In the genomic region with DNA sequence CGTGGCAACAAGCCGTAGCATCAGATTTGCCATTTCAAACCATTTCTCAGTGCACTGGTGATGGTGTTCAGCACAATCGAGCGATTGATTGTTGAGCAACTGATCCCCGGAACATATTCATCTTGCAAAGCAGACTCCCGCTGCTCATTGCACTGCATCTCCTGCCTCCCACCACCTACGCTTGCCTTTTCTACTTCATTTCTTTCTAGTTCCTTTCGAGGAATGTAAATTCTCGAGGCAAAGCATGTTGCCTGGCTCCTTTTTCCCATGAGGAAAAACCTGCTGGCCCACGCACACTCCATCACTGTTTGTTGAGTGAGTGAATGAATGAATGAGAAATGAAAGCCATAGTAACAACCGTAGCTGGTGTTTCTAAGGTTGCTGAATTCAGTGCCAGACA, we compare ENCODE assay signal across 19 mouse cellular contexts. TPM values are rescaled to one million over a fixed set of nuclear protein-coding genes. Genes with fewer than 3 reads are reported as not detected.
DNase-seq lines count a peak whose midpoint lies in the region; TF ChIP-seq lines count a peak whose summit lies in the region.
"Had no signal": no experiment of that assay in that cellular context is flagged by ENCODE, and none has a peak within 500 bp of the region (broad histone marks: within the 10 kb centered on the region; RNA-seq: fewer than 3 reads in every experiment).

No protein-coding gene starts in this region.

- TF ChIP-seq POLR2A in liver, adult 2 months (IDR thresholded peaks at IDR 0.05; ENCODE audit: extremely low read depth, insufficient read depth, low read length), result no peak

- 30% methylated on average over 11 of the region's 11 CpGs for WGBS in liver, adult 2 months

- DNase-seq in layer of hippocampus, adult 18-20 months (ENCODE audit: low spot score in 2 of 2), result peak; percentile 25 to 55
- DNase-seq in layer of hippocampus, postnatal 25 days (ENCODE audit: extremely low spot score in 1 of 2, low spot score in 1 of 2), result no peak
- peak; percentile 71 for DNase-seq in liver, adult 2 months (ENCODE audit: extremely low read depth, low read depth, low spot score)
- no peak for DNase-seq in liver
- peak; percentile 32 to 82 for DNase-seq in left cerebral cortex, postnatal 25 days (ENCODE audit: low spot score in 2 of 2)
- DNase-seq in right cerebral cortex, postnatal 25 days, result peak; percentile 28
- no peak for DNase-seq in thymus, postnatal 25 days
- DNase-seq: adrenal gland, adult 2 months; cerebellum, adult 18-20 months; cerebellum, postnatal 14 days; gastrocnemius, postnatal 36 days; heart, adult 2 months; heart, postnatal 14 days; thymus, postnatal 4 days had no signal

- H3K79me2 ChIP-seq in liver, adult 2 months (ENCODE audit: control insufficient read depth, insufficient read depth, low read length), result no peaks in the 10 kb centered on the region

- no peaks in the 10 kb centered on the region for H3K27me3 ChIP-seq in liver, adult 2 months (ENCODE audit: control insufficient read depth, insufficient read depth, low read length)
- H3K27me3 ChIP-seq: heart, embryonic 13.5 days; stomach, embryonic 15.5 days had no signal

- no peaks in the 10 kb centered on the region; the same call in 1 of the 2 replicates for H3K36me3 ChIP-seq in liver, adult 2 months (ENCODE audit: control insufficient read depth, insufficient read depth, low read length)

- peaks cover 46% of the 10 kb centered on the region for H3K4me1 ChIP-seq in liver, adult 2 months (ENCODE audit: control insufficient read depth, insufficient read depth, low read length)
- H3K4me1 ChIP-seq: heart, embryonic 13.5 days had no signal

- intact Hi-C loops in left cerebral cortex, postnatal 25 days (cut with DNase I), result loop anchor here (5.0 kb wide), 1 partner anchor 41 kb away; no protein-coding TSS in a partner anchor

- peak overlapping the region; percentile 28; the same call in 1 of the 2 replicates for H3K9ac ChIP-seq in liver, adult 2 months (ENCODE audit: low read depth, low read length)
- H3K9ac ChIP-seq: heart, embryonic 13.5 days; stomach, embryonic 15.5 days had no signal

- H3K4me3 ChIP-seq in liver, adult 2 months (ENCODE audit: insufficient read depth, low read depth, low read length), result no peak overlapping the region
- H3K4me3 ChIP-seq: heart, adult 2 months; heart, embryonic 13.5 days; stomach, embryonic 15.5 days had no signal

- H3K27ac ChIP-seq in liver, adult 2 months (replicated peaks; ENCODE audit: insufficient read depth, low read depth, low read length), result peak overlapping the region; percentile 89
- H3K27ac ChIP-seq: heart, adult 2 months; heart, embryonic 13.5 days; kidney, postnatal 0 days; macrophage; stomach, embryonic 15.5 days had no signal

- TF ChIP-seq CTCF in liver, adult 2 months (IDR thresholded peaks at IDR 0.05; ENCODE audit: low read depth, low read length), result no peak

RNA-seq across cellular contexts. Expression of a gene that starts 38.0 kb away (rescaled TPM):
- total RNA-seq in layer of hippocampus, adult 18-20 months (2021), result 1 to 10 TPM; 4.0 to 4.5 TPM
- 1 to 10 TPM; 3.0 to 4.7 TPM for total RNA-seq in layer of hippocampus, postnatal 25 days (2021)
- 1.7 and 2.2 TPM in 2 replicates for total RNA-seq in liver, adult 2 months (2014; rRNA removed)
- 4.1 and 5.4 TPM in 2 replicates for polyA plus RNA-seq in liver, adult 2 months (2012; rRNA removed)
- total RNA-seq in left cerebral cortex, postnatal 25 days (2021), result 1 to 10 TPM; 3.3 to 4.0 TPM
- total RNA-seq: MEL had no signal

Comparison
In these comparisons a context has a peak if more than half of its experiments do, and no peak if none do; other contexts are left out.
1. DNase-seq: peak in layer of hippocampus, adult 18-20 months (2 of 2), liver, adult 2 months (single experiment), left cerebral cortex, postnatal 25 days (2 of 2) and right cerebral cortex, postnatal 25 days (single experiment); none in layer of hippocampus, postnatal 25 days (0 of 2), liver (single experiment) and thymus, postnatal 25 days (single experiment).